Mouse (Mus musculus) thymus, adult 2 months (tissue): ENCODE data around the gene Rnase10. TPM values are rescaled to one million over a fixed set of nuclear protein-coding genes. Genes with fewer than 3 reads are reported as not detected.
"Not testable (repeated sequence)": the region's sequence is repeated elsewhere in the genome, so short reads cannot be mapped to it uniquely, and the experiment has no call there.

ENCODE experiments used
- DNase-seq: peaks from one replicate; pipeline ENCODE4 v3.0.0; 2021
- H3K27ac ChIP-seq: fragments of 200-500 bp; 2 replicates; pipeline ENCODE4 v1.5.1; 2012; ENCODE audit warnings: low read length, control low read depth; ENCODE audit not compliant: control insufficient read depth, insufficient read depth
- H3K27me3 ChIP-seq: fragments of 200-500 bp; 2 replicates; pipeline ENCODE4 v1.6.1; 2012; ENCODE audit warnings: mild to moderate bottlenecking, low read length, moderate library complexity, mixed read lengths; ENCODE audit not compliant: control insufficient read depth, insufficient read depth
- H3K36me3 ChIP-seq: fragments of 200-500 bp; 2 replicates; pipeline ENCODE4 v1.6.1; 2012; ENCODE audit warnings: mild to moderate bottlenecking, low read length, moderate library complexity; ENCODE audit not compliant: control insufficient read depth, insufficient read depth
- H3K4me1 ChIP-seq: fragments of 200-500 bp; replicated peaks from 2 replicates; pipeline ENCODE4 v1.6.1; 2012; ENCODE audit warnings: low read length; ENCODE audit not compliant: control insufficient read depth, insufficient read depth
- H3K4me3 ChIP-seq: fragments of 200-500 bp; 2 replicates; pipeline ENCODE4 v1.5.1; 2012; ENCODE audit warnings: mild to moderate bottlenecking, low read length, control low read depth, moderate library complexity; ENCODE audit not compliant: control insufficient read depth, insufficient read depth
- CTCF ChIP-seq: fragments of 200-500 bp; IDR thresholded peaks from 2 replicates; pipeline ENCODE4 v1.5.1; 2012; ENCODE audit warnings: mild to moderate bottlenecking, control low read depth, low read length, moderate library complexity, borderline replicate concordance; ENCODE audit not compliant: control insufficient read depth, poor library complexity, insufficient read depth; ENCODE audit errors: extremely low read depth
- POLR2A ChIP-seq: fragments of 200-500 bp; IDR thresholded peaks from 2 replicates; pipeline ENCODE4 v1.6.1; 2012; ENCODE audit warnings: mild to moderate bottlenecking, low read length, control low read depth, moderate library complexity; ENCODE audit not compliant: control insufficient read depth, poor library complexity, insufficient read depth; ENCODE audit errors: extremely low read depth
- WGBS: fragments of 180-500 bp; shearing (Covaris S2); methylation state at CpG from one replicate; pipeline ENCODE4 v1.1.7; 2018; 5-methylcytosine and 5-hydroxymethylcytosine counted together
- polyA plus RNA-seq: library from polyadenylated mRNA; depleted of rRNA; stranded (reverse); fragments of >200 nt; gene quantifications from 2 replicates; pipeline ENCODE4 v1.2.3, GENCODE M21; 2012; rRNA removed

Gene Rnase10
- 0.05 and 0.13 TPM in 2 replicates for polyA plus RNA-seq

GRCm38 (mm10) chr14:51007152-51007801 lies at the start of gene Rnase10:
Gene Rnase10 (plus strand): TSS chr14:51007751.
- no peaks in the 10 kb centered on the region for H3K36me3 ChIP-seq
- no peaks in the 10 kb centered on the region for H3K27me3 ChIP-seq
- 83% methylated on average over 8 of the region's 8 CpGs for WGBS
- H3K4me3 ChIP-seq, result no peak within 1 kb of the TSS
- DNase-seq, result no peak
- TF ChIP-seq POLR2A (no peak), CTCF (no peak)
- H3K4me1 ChIP-seq, result no peaks in the 10 kb centered on the region; the same call in 1 of the 2 replicates
- peak within 1 kb of the TSS; percentile 13; the same call in 1 of the 2 replicates for H3K27ac ChIP-seq

DNA sequence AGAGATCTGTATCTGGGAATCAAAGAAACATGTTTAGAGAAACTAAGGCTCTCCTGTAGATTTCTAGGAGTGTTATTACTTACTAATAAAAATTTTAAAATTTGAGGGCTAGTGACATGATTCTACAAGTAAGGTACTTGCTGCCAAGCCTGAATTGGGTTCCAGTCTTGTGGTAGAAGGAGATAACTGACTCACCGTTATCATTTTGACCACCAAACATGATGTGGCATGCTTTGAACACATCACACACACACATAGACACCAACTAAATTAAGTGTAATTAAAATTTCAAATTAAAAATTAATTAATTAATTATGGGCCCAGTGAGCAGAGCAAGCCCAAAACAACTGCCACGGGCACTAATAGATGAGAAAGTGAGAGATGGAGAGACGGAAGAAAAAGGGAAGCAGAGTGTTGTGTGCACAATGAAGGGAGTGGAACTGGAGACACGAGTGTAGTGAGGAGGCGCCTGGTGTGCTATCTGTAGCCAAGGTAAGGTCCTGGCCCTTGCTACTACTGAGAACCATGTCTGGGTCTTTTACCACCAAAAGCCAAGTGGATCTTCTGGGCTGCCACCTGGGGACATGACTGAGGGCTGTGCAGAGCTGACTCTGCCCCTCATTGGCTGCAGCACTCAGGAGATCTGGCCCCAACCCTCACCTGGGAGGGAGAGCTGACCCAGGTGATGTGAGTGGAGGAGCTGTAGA lies 49.1 kb upstream of the Rnase10 start:
- not testable (repeated sequence) for H3K27me3 ChIP-seq, H3K27ac ChIP-seq, H3K36me3 ChIP-seq, H3K4me3 ChIP-seq, DNase-seq, H3K4me1 ChIP-seq
- 91% methylated on average over 5 of the region's 5 CpGs for WGBS

DNA sequence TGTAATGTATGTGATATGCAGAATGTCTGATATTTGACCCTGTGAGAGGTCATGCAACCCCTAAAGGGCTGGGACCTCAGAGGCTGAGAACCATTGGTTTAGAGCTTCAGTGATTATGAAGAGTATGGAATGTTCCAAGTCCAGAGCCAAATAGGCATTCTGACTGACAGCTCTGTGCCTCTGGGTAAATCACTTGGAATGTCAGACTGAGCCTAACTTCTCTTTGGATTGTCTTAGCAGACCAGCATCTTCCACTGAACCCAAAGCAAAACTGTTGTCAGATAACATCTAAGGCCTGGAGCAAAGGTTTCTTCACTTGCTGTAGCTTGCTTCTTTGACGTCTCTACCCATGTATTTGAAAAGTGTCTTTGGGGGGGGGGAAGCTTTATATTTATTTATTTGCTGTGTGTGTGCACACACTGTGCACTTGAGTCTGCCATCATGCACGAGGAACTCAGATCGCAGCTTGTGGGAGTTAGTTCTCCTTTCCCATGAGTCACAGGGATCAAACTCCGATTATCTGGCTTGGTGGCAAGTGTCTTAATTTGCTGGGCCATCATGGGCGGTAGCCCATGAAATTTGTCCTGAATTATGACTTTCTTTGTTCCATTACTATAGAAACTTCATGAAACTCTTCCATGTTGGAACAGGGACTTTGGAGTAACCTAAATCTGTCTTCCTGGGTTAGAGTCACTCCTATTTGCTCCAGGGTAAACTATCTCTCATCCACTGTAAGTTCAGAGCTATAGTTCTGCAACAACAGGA lies 39.2 kb upstream of the Rnase10 start:
- peaks cover 11% of the 10 kb centered on the region for H3K4me1 ChIP-seq
- H3K36me3 ChIP-seq, result no peaks in the 10 kb centered on the region
- no peak overlapping the region for H3K4me3 ChIP-seq
- 96% methylated on average over 5 of the region's 5 CpGs for WGBS
- TF ChIP-seq CTCF, result no peak
- H3K27ac ChIP-seq, result no peak overlapping the region
- no peaks in the 10 kb centered on the region for H3K27me3 ChIP-seq
- no peak for DNase-seq

- DNase-seq, result no peak
- Histone ChIP-seq H3K36me3 (no peaks in the 10 kb centered on the region), H3K4me3 (no peak overlapping the region), H3K4me1 (peaks cover 11% of the 10 kb centered on the region), H3K27ac (no peak overlapping the region), H3K27me3 (no peaks in the 10 kb centered on the region)
- TF ChIP-seq CTCF, result no peak
- TF ChIP-seq POLR2A, result no peak
- WGBS, result 84% methylated on average over 1 of the region's 1 CpGs
Measured at GRCm38 (mm10) chr14:50969041-50969440, 38.5 kb upstream of the Rnase10 start.

DNA sequence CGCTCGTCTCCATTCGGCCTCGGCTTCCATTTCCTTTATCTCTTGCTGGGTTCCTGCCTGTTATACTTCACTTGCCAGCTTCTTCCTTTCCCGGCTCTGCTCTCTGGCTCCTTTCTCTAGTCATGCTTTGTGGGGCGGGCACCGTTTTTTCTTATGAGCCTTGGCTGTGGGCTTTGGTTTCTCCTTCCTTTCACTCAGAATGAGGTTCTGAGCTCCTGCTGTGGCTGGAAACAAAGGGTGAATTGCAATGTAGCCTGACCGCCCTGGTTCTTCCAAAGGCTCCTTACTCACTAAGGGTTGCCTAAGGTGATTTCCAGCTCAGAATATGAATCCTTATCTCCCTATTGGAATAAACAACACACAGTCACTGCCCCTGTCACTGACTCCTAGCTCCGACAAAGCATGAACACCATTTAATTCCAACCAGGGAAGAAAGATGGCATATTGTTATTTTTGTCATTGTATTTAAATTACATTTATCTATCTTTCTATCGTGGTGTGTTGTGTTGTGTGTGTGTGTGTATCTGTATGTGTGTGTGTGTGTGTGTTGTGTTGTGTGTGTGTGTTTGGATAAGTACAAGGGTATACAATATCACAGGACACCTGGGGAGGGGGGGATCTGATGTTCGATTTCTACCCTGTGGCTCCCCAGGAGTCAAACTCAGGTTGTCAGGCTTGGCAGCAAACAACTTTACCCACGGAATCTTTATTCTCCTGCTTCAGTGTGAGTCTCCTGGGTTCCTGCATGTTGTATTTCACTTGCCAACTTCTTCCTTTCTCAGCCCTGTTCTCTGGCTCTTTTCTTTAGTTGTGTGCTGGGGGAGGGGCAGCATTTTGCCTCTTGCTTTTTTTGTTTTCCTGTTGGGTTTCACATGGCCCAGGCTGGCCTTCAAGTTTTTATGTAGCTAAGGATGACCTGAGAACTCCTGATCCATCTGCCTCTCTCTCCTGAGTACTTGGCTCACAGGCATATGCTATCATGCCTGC lies 37.7 kb upstream of the Rnase10 start:
- 30% methylated on average over 12 of the region's 12 CpGs for WGBS
- no peak overlapping the region for H3K4me3 ChIP-seq
- H3K27ac ChIP-seq, result no peak overlapping the region
- DNase-seq, result no peak
- H3K27me3 ChIP-seq, result no peaks in the 10 kb centered on the region
- TF ChIP-seq POLR2A (no peak), CTCF (no peak)
- no peaks in the 10 kb centered on the region for H3K36me3 ChIP-seq
- H3K4me1 ChIP-seq, result peaks cover 11% of the 10 kb centered on the region

- Histone ChIP-seq H3K4me3 (no peak overlapping the region), H3K4me1 (peaks cover 11% of the 10 kb centered on the region), H3K27me3 (no peaks in the 10 kb centered on the region), H3K36me3 (no peaks in the 10 kb centered on the region), H3K27ac (no peak overlapping the region)
- no peak for DNase-seq
- TF ChIP-seq CTCF (no peak), POLR2A (no peak)
- WGBS, result 14% methylated on average over 1 of the region's 1 CpGs
Measured at GRCm38 (mm10) chr14:50970822-50971221, 36.7 kb upstream of the Rnase10 start.

DNA sequence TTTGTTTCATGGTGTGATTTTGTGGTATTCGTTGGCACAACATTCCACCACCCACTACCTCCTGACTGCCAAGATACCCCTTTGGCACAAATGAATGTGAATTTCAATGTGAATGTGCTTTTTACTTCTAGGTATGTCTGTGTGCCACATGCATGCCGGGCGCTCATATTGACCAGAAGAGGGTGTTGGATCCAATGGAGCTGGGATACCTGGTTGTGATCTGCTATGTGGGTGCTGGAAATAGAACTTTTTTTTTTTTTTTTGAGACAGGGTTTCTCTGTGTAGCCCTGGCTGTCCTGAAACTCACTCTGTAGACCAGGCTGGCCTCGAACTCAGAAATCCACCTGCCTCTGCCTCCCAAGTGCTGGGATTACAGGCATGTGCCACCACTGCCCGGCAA lies 34.5 kb upstream of the Rnase10 start:
- WGBS, result 96% methylated on average over 5 of the region's 5 CpGs
- not testable (repeated sequence) for H3K36me3 ChIP-seq, H3K4me3 ChIP-seq, H3K27ac ChIP-seq, DNase-seq, H3K27me3 ChIP-seq
- peaks cover 11% of the 10 kb centered on the region for H3K4me1 ChIP-seq
